Comparison of ENCODE assay signal across 9 mouse cellular contexts in the genomic region with DNA sequence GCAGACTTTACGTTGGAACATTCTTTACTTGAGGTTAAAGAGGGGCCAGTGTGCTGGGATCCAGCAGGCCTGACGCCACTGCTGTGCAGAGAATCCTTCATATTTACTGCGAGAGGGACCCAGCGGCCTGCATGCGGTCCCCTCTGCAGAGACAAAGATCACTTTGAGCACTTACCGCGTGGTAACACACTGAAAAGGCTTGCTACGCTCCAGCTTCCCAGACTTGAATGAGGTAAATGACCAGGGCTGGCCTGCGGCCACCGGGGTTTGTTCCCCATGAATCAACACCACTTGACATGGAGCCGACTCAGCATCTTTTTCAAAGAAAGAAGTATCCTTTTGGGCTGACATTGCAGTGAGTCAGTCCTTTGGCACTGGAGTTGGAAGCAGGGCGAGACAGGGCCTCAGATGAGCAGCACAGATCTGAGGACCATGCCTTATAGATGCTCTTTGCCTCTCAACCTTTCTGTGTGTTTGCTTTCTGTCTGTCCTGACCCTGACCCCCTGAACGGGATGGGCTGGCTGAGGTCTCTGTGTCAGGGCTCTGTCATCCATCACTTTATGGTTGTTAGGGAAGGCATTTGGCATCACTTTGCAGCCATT.
A peak's percentile ranks its signal among the peaks of the same experiment; 100 is the strongest.
DNase-seq lines count a peak whose midpoint lies in the region; ATAC-seq and TF ChIP-seq lines count a peak whose summit lies in the region.
"Had no signal": no experiment of that assay in that cellular context is flagged by ENCODE, and none has a peak within 500 bp of the region (broad histone marks: within the 10 kb centered on the region; RNA-seq: fewer than 3 reads in every experiment).

No protein-coding gene starts in this region.

- H3K36me3 ChIP-seq in limb, embryonic 14.5 days (ENCODE audit: control insufficient read depth, insufficient read depth, low read length) = no peaks in the 10 kb centered on the region
- no peaks in the 10 kb centered on the region for H3K36me3 ChIP-seq in neural tube, embryonic 15.5 days

- H3K4me2 ChIP-seq in limb, embryonic 14.5 days (replicated peaks; ENCODE audit: low read depth, low read length, severe bottlenecking) = no peak overlapping the region
- H3K4me2 ChIP-seq in neural tube, embryonic 15.5 days = peak overlapping the region; percentile 1; the same call in 1 of the 2 replicates

- WGBS in limb, embryonic 14.5 days = 40% methylated on average over 13 of the region's 13 CpGs
- WGBS in neural tube, embryonic 15.5 days = 16% methylated on average over 13 of the region's 13 CpGs

- no peaks in the 10 kb centered on the region for H3K9me3 ChIP-seq in limb, embryonic 14.5 days (ENCODE audit: control insufficient read depth, low read length)
- H3K9me3 ChIP-seq in neural tube, embryonic 15.5 days (replicated peaks) = no peaks in the 10 kb centered on the region

- ATAC-seq in limb, embryonic 14.5 days (ENCODE audit: low FRiP score, low read depth) = peak; percentile 42
- ATAC-seq in neural tube, embryonic 15.5 days (ENCODE audit: low FRiP score) = peak; percentile 11; the same call in 1 of the 2 replicates

- TF ChIP-seq CTCF in bone marrow macrophage, adult 2 months (IDR thresholded peaks at IDR 0.05; ENCODE audit: low read depth, low read length) = no peak

- H3K27me3 ChIP-seq in limb, embryonic 14.5 days (ENCODE audit: control insufficient read depth, insufficient read depth, low read length) = no peaks in the 10 kb centered on the region
- no peaks in the 10 kb centered on the region for H3K27me3 ChIP-seq in neural tube, embryonic 15.5 days (replicated peaks)
- H3K27me3 ChIP-seq: CH12.LX had no signal

- no peak overlapping the region for H3K4me3 ChIP-seq in bone marrow macrophage, adult 2 months (ENCODE audit: insufficient read depth, low read length)
- H3K4me3 ChIP-seq in limb, embryonic 14.5 days (replicated peaks; ENCODE audit: low read length) = no peak overlapping the region
- no peak overlapping the region for H3K4me3 ChIP-seq in neural tube, embryonic 15.5 days (replicated peaks)

- H3K9ac ChIP-seq in limb, embryonic 14.5 days (ENCODE audit: low read depth, low read length, severe bottlenecking) = no peak overlapping the region
- H3K9ac ChIP-seq in neural tube, embryonic 15.5 days (replicated peaks) = 0 out of 2 replicates have a peak overlapping the region, but pooled peaks have one; percentile 6

- H3K4me1 ChIP-seq in bone marrow macrophage, adult 2 months (ENCODE audit: control insufficient read depth, insufficient read depth, low read length) = peaks cover 17% of the 10 kb centered on the region
- H3K4me1 ChIP-seq in limb, embryonic 14.5 days (ENCODE audit: control insufficient read depth, insufficient read depth, low read length) = peaks cover 28% of the 10 kb centered on the region
- peaks cover 54% of the 10 kb centered on the region for H3K4me1 ChIP-seq in neural tube, embryonic 15.5 days

- peak overlapping the region; percentile 84 for H3K27ac ChIP-seq in bone marrow macrophage, adult 2 months (ENCODE audit: insufficient read depth, low read depth, low read length)
- H3K27ac ChIP-seq in limb, embryonic 14.5 days (replicated peaks; ENCODE audit: low read depth, low read length) = peak overlapping the region; percentile 5; the same call in 1 of the 2 replicates
- H3K27ac ChIP-seq in neural tube, embryonic 15.5 days (replicated peaks) = peak overlapping the region; percentile 86

- no peak for TF ChIP-seq POLR2A in bone marrow macrophage, adult 2 months (IDR thresholded peaks at IDR 0.05; ENCODE audit: borderline replicate concordance, low read depth, low read length)
- no peak for TF ChIP-seq POLR2A in limb, embryonic 14.5 days (IDR thresholded peaks at IDR 0.05; ENCODE audit: borderline replicate concordance, extremely low read depth, insufficient read depth, insufficient read length)

- peak; percentile 49 for DNase-seq in cerebellum, adult 9-11 months
- DNase-seq in cerebellum, adult 11-12 months = no peak
- DNase-seq in frontal cortex, postnatal 14 days (ENCODE audit: low spot score in 2 of 2) = peak; percentile 48 to 58
- DNase-seq in kidney, adult 18-20 months = peak; percentile 27
- DNase-seq in limb, embryonic 14.5 days (ENCODE audit: low spot score) = peak; percentile 56
- DNase-seq in spleen, postnatal 14 days (ENCODE audit: low spot score in 2 of 2) = no peak

Comparison
In these comparisons a context has a peak if more than half of its experiments do, and no peak if none do; other contexts are left out.
1. DNase-seq: peak in cerebellum, adult 9-11 months (single experiment), frontal cortex, postnatal 14 days (2 of 2), kidney, adult 18-20 months (single experiment) and limb, embryonic 14.5 days (single experiment); none in cerebellum, adult 11-12 months (single experiment) and spleen, postnatal 14 days (0 of 2).
2. H3K27ac ChIP-seq: peak in every context shown above with its lines; median percentile 86 in neural tube, embryonic 15.5 days; 84 in bone marrow macrophage, adult 2 months; 5 in limb, embryonic 14.5 days.